Mouse (Mus musculus): ENCODE measurements around the gene Slc27a5.

- no peak for TF ChIP-seq CEBPB (IDR thresholded peaks at IDR 0.05; ENCODE audit: low read depth)
- TF ChIP-seq CTCF (IDR thresholded peaks at IDR 0.05; ENCODE audit: control insufficient read depth, insufficient read depth, insufficient read length), result no peak
- TF ChIP-seq USF1 (IDR thresholded peaks at IDR 0.05; ENCODE audit: low read depth), result no peak
- TF ChIP-seq MAX (IDR thresholded peaks at IDR 0.05), result no peak
- TF ChIP-seq MYOD1 (IDR thresholded peaks at IDR 0.05; ENCODE audit: control insufficient read depth, insufficient read length, low read depth), result no peak
- TF ChIP-seq FOSL1 (IDR thresholded peaks at IDR 0.05; ENCODE audit: insufficient read depth, low read length, poor library complexity, severe bottlenecking), result no peak
These were observed 54.5 kb downstream of the Slc27a5 start for GRCm38 (mm10) chr7:12943488-12943887.

Data from C2C12 (cell line).